Mouse (Mus musculus) liver, embryonic 14.5 days (tissue): ENCODE results near the gene Rhebl1. TPM values are rescaled to one million over a fixed set of nuclear protein-coding genes. Genes with fewer than 3 reads are reported as not detected.
"Not testable (repeated sequence)": the region's sequence is repeated elsewhere in the genome, so short reads cannot be mapped to it uniquely, and the experiment has no call there.

Source experiments
- ATAC-seq: fragments of 200-750 bp; cut with Nextera tagmentation; 2 replicates; pipeline ENCODE4 v1.8.0; 2017; ENCODE audit warnings: moderate number of reproducible peaks, mild to moderate bottlenecking, moderate library complexity; ENCODE audit not compliant: insufficient read depth
- DNase-seq, 3 experiments: peaks; one replicate each; pipeline ENCODE4 v3.0.0-alpha.2; 2012 to 2013; ENCODE audit warnings: low read depth in 3 of 3, low spot score in 3 of 3
- H3K27ac ChIP-seq: fragments of 300-500 bp; sonication (generic); 2 replicates; pipeline ENCODE4 v1.5.1; 2014; ENCODE audit warnings: moderate library complexity, mild to moderate bottlenecking, control low read depth, inconsistent platforms
- H3K27me3 ChIP-seq: fragments of 300-500 bp; sonication (generic); 2 replicates; pipeline ENCODE4 v1.6.1; 2014; ENCODE audit warnings: mild to moderate bottlenecking, low read length, moderate library complexity; ENCODE audit not compliant: control insufficient read depth, insufficient read depth
- H3K36me3 ChIP-seq: fragments of 300-500 bp; sonication (generic); replicated peaks from 2 replicates; pipeline ENCODE4 v1.6.1; 2014; ENCODE audit warnings: low read depth; ENCODE audit not compliant: control insufficient read depth, insufficient read depth
- H3K4me1 ChIP-seq, 2 experiments: fragments of 200-500 bp in 1 of 2; fragments of 300-500 bp in 1 of 2; sonication (generic) in 1 of 2; replicated peaks; 2 replicates each; pipeline ENCODE4 v1.6.1; 2012 to 2014; ENCODE audit warnings: antibody characterized with exemption in 1 of 2, inconsistent platforms in 1 of 2, low read length in 1 of 2; ENCODE audit not compliant: control insufficient read depth in 2 of 2, insufficient read depth in 2 of 2
- H3K4me2 ChIP-seq: fragments of 300-500 bp; sonication (generic); 2 replicates; pipeline ENCODE4 v1.6.1; 2014; ENCODE audit warnings: low read depth, mild to moderate bottlenecking, control low read depth, moderate library complexity
- H3K4me3 ChIP-seq, 2 experiments: fragments of 200-500 bp in 1 of 2; fragments of 300-500 bp in 1 of 2; sonication (generic) in 1 of 2; 2 replicates each; pipeline ENCODE4 v1.5.1; 2012 to 2014; ENCODE audit warnings: low read depth in 2 of 2, low read length in 2 of 2, mild to moderate bottlenecking in 2 of 2, control low read depth in 1 of 2, inconsistent platforms in 1 of 2, moderate library complexity in 1 of 2; ENCODE audit not compliant: insufficient read depth in 1 of 2
- H3K9ac ChIP-seq: fragments of 300-500 bp; sonication (generic); replicated peaks from 2 replicates; pipeline ENCODE4 v1.6.1; 2014; ENCODE audit warnings: mild to moderate bottlenecking, control low read depth, moderate library complexity
- H3K9me3 ChIP-seq: fragments of 300-500 bp; sonication (generic); 2 replicates; pipeline ENCODE4 v1.6.1; 2016; ENCODE audit warnings: low read length, mixed read lengths; ENCODE audit not compliant: control insufficient read depth
- CTCF ChIP-seq: IDR thresholded peaks from 2 replicates; pipeline ENCODE4 v1.5.1; 2016; ENCODE audit warnings: antibody characterized with exemption, low read depth, control low read depth
- EP300 ChIP-seq: IDR thresholded peaks from 2 replicates; pipeline ENCODE4 v1.6.1; 2016; ENCODE audit warnings: antibody characterized with exemption, low read depth
- WGBS: fragments of 180-500 bp; shearing (Covaris S2); extraction: QIAGEN DNeasy Blood & Tissue Kit; methylation state at CpG from one replicate; pipeline ENCODE4 v1.1.7; 2014; ENCODE audit not compliant: insufficient replicate concordance; 5-methylcytosine and 5-hydroxymethylcytosine counted together
- polyA plus RNA-seq, 2 experiments: library from polyadenylated mRNA; depleted of rRNA in 1 of 2; stranded (reverse) in 1 of 2; unstranded in 1 of 2; fragments of >200 nt; fragmentation: Nextera tagmentation in 1 of 2; extraction: Ambion mirVana in 1 of 2; gene quantifications; 2 replicates each; pipeline versions ENCODE4 v1.2.1 to v1.2.3; 2012 to 2014

Rhebl1 gene
- polyA plus RNA-seq, 2 experiments = 2.5 to 3.2 TPM

- H3K4me2 ChIP-seq = no peak overlapping the region
- no peak for DNase-seq
- H3K9ac ChIP-seq = no peak overlapping the region
- no peak for TF ChIP-seq CTCF
- no peak for TF ChIP-seq EP300
- H3K27ac ChIP-seq = no peak overlapping the region
- WGBS = 66% methylated on average over 5 of the region's 5 CpGs
- H3K27me3 ChIP-seq = no peaks in the 10 kb centered on the region
- no peaks in the 10 kb centered on the region for H3K36me3 ChIP-seq
- no peaks in the 10 kb centered on the region for H3K9me3 ChIP-seq
- ATAC-seq = no peak
- no peak overlapping the region for H3K4me3 ChIP-seq
- H3K4me1 ChIP-seq = peaks cover 10 to 12% of the 10 kb centered on the region in 2 experiments
Measured at GRCm38 (mm10) chr15:98921510-98921909, 27.2 kb upstream of the Rhebl1 start.

DNA sequence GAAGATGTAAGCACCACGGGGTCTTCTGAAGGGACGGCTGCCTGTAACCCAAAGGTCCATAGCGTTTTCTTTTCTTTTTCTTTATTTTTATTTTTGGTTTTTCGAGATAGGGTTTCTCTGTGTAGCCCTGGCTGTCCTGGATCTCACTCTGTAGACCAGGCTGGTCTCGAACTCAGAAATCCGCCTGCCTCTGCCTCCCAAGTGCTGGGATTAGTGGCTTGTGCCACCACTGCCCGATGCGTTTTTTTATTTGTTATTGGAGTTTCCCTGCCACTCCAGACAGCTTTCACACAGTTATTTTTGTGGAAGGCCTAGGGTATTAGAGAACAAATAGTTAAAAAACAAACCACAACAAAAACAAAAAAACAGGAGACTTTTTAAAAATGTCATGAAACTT, 24.2 kb upstream of the Rhebl1 start:
- 24% methylated on average over 8 of the region's 8 CpGs for WGBS
- Histone ChIP-seq H3K27ac (peak overlapping the region; percentile 71), H3K4me1 (peaks cover 12 to 14% of the 10 kb centered on the region in 2 experiments), H3K4me2 (peak overlapping the region; percentile 98), H3K4me3 (peak overlapping the region; percentile 78 to 84), H3K9ac (peak overlapping the region; percentile 72)
- not testable (repeated sequence) for H3K9me3 ChIP-seq, H3K27me3 ChIP-seq, H3K36me3 ChIP-seq, ATAC-seq, DNase-seq

GRCm38 (mm10) chr15:98917538-98918498, 23.5 kb upstream of the Rhebl1 start, which contains the start of gene Lmbr1l:
Gene Lmbr1l, minus strand, starts transcription at chr15:98918231.
- Histone ChIP-seq H3K9me3 (no peaks in the 10 kb centered on the region), H3K9ac (peak within 1 kb of the TSS; percentile 81), H3K27ac (peak within 1 kb of the TSS; percentile 71), H3K27me3 (no peaks in the 10 kb centered on the region), H3K36me3 (no peaks in the 10 kb centered on the region), H3K4me3 (peak within 1 kb of the TSS; percentile 78 to 84), H3K4me2 (peak within 1 kb of the TSS; percentile 98), H3K4me1 (peaks cover 9 to 14% of the 10 kb centered on the region in 2 experiments)
- under 1% methylated on average over 79 of the region's 82 CpGs for WGBS
- ATAC-seq (peak; percentile 99), DNase-seq (peak; percentile 97 to 98 (median 98))
- TF ChIP-seq EP300 = no peak
- no peak for TF ChIP-seq CTCF

DNA sequence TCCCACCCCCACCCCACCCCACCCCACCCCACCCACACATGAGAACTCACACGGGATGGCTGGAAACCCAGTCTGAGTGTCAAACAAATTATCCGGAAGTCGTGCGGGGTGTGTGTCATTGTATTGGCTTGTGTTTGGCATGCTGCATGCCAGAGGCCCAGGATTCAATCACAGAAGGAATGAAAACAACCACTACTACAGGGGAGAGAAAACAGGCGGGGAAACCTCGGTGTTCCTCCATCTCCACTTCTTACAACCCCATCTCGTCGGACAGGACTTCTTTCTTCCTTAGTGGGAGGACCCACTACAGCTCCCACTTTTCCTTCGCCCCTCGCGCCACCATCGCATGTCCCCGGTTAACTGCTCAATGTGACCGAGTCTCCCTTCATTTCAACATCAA, 22.8 kb upstream of the Rhebl1 start:
- Histone ChIP-seq H3K4me1 (peaks cover 9 to 14% of the 10 kb centered on the region in 2 experiments), H3K27me3 (no peaks in the 10 kb centered on the region), H3K36me3 (no peaks in the 10 kb centered on the region), H3K27ac (no peak overlapping the region), H3K9ac (peak overlapping the region; percentile 81), H3K4me2 (peak overlapping the region; percentile 98), H3K4me3 (peak overlapping the region; percentile 78 to 84), H3K9me3 (no peaks in the 10 kb centered on the region)
- ATAC-seq (no peak), DNase-seq (no peak)
- TF ChIP-seq CTCF (no peak), EP300 (no peak)
- 2% methylated on average over 14 of the region's 14 CpGs for WGBS

- H3K4me1 ChIP-seq = peaks cover 9 to 14% of the 10 kb centered on the region in 2 experiments
- H3K4me2 ChIP-seq = no peak overlapping the region
- 79% methylated on average over 4 of the region's 4 CpGs for WGBS
- H3K9me3 ChIP-seq = no peaks in the 10 kb centered on the region
- DNase-seq = no peak
- H3K27me3 ChIP-seq = no peaks in the 10 kb centered on the region
- H3K27ac ChIP-seq = no peak overlapping the region
- H3K4me3 ChIP-seq = no peak overlapping the region
- TF ChIP-seq CTCF (no peak), EP300 (no peak)
- H3K36me3 ChIP-seq = no peaks in the 10 kb centered on the region
- ATAC-seq = no peak
- no peak overlapping the region for H3K9ac ChIP-seq
Measured at GRCm38 (mm10) chr15:98916016-98916415, 21.7 kb upstream of the Rhebl1 start.
